Mouse (Mus musculus) frontal cortex, postnatal 14 days (tissue): ENCODE data around the gene Ryr2.
"Not testable (repeated sequence)": the region's sequence is repeated elsewhere in the genome, so short reads cannot be mapped to it uniquely, and the experiment has no call there.

Source experiments
- DNase-seq, 2 experiments: peaks; one replicate each; pipeline ENCODE4 v3.0.0; 2022; ENCODE audit warnings: low spot score in 2 of 2

The Ryr2 gene

DNA sequence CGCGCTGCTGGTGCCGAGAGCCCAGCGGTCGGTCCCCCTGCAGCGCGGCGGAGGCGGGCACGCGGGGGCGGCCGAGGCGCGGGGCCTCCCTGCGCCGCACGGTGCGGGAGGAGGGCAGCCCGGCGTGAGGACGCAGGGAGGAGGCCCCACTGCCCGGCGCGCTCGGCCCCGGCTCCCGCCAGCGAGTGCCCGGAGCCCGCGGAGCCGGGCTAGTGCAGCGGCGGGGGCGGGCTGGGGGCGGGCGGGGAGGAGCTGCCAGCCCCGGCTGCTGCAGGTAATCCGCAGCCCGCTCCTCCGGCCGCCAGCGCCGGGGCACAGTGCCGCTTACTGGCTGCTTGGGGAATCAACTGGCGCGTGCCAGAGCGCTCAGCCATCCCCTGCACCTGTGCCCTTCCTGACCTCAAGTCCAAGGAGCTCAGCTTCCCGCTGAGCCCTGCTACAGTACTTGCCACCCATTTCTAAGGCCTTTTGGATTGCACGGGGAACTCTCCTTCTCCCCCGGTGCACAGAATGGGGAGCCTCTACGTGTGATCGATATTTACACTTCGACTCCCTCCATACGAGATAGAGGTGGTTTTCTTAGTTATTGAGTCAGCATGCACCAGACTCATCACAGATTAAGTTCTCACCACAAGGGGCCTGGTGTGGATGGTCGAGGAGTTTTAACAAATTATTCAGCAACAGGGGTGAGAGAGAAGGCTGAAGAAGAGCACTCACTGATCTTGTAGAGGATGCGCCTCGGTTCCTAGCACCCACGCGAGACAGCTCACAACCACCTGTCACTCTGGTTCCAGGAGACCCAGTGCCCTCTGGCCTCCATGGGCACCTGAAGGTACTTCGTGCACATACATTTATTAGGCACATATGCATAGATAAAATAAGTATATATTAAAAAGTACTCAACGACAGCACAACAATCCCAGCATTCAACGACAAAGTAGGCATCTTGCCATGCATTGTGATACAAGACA lies at the start of gene Ryr2:
TSS of gene Ryr2 (minus strand) at position 284 of the 971 bp plus-strand sequence.
- DNase-seq: peak; percentile 51 to 60

GRCm38 (mm10) chr13:12153922-12154321 lies 47.2 kb upstream of the Ryr2 start:
- DNase-seq: no peak

GRCm38 (mm10) chr13:12146918-12147507 lies 40.3 kb upstream of the Ryr2 start:
- no peak for DNase-seq

DNA sequence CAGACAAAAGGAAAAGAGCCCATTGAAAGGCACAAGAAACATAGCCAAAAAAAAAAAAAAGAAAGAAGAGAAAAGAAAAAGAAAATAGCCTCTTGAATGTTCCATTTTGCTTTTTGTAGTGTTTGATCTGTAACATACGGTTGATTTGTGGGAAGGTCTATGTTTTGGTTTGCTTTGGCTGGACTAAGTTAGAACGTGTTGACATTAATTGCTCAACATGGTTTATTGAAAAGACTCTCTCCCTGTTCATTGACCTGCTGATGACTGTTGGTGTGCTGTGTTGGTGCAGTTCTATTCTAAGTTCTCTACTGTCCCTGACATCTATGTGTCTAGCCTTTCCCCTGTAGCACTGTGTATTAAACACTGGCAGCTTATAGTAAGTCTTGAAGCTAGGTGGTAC lies 39.7 kb upstream of the Ryr2 start:
- no peak for DNase-seq

DNA sequence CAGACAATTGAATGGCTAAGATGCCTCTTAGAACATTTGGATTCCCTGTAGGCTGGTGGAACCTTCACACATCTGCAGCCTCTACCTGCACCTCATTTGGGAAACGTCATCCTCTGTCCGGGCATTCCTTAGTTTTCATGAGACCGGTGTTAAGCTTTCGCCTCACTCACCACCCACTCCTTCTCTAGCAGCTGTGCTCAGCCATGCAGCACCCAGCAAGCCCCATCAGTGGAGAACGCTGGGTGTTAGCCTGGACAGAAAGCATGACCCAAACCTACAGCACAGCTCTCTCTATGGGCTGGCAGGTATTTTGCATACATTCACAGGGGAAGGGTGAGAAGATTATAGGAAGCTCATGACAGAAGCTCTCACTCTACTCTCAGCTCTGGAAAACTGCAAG lies 36.6 kb upstream of the Ryr2 start:
- no peak for DNase-seq

DNA sequence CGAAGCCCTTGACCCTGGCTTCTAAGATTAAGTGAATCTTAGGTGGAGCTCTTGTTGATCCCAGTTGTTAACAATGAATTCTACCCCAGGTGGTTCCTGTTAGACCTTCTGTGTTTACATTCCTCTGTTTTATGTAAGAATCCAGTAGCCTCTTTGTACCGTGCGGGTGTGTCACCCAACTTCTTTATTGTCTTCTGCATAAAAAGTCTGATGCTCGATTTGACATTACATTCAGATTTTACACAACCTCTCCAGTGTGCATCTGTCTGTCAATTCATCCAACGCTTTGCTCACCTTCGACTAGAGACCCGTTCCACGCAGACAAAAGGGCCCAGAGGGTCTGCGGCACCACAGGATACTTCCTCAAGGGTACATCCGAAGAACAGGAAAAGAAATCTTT lies 29.7 kb upstream of the Ryr2 start:
- DNase-seq: not testable (repeated sequence)

GRCm38 (mm10) chr13:12133549-12133948 lies 26.8 kb upstream of the Ryr2 start:
- no peak for DNase-seq

DNA sequence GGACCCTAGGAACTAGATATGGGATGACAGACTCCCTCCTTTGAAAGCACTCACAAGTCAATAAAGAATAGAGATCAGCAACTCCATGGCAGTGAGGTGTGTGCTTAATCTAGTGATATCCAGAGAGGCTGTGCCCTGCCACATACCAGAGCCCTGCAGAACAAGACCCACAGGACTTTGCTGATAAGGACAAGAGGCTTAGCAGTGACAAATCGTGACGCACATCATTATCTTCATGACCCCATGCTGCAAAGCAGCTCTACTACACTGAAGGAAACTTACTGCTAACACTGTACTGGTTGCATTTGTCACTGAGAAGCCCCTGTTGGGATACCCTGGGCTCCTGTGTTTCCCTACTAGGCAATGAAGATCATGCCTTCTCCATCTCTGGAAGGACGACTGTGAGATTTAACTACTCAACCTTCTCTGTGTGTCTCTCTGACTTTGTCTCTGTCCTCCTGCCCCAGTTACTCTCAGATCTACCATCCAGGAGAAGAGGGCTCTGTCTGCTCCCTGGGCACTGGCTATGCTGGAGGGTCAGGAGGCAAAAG lies 25.5 kb upstream of the Ryr2 start:
- no peak for DNase-seq

DNA sequence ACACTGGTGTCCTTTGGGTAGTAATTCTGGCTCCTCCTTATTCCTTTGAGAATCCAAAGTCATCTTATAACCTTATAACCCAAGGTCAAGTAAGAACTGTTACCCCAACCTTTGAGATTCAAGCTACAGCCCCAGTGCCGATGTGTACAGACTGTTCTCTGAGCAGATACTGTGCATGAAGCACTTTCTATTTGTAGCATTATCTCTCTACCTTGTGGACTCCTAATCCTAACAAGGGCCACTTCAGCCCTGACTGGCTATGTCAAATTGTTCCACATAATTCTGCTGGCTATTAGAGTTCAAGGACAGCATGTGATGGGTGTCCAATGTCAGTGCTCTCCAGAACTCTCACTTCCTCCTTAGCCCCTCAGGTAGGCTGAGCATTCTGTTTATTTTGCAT lies 22.4 kb upstream of the Ryr2 start:
- DNase-seq: no peak

- DNase-seq: no peak
These were observed 19.4 kb upstream of the Ryr2 start for GRCm38 (mm10) chr13:12126099-12126498.

DNA sequence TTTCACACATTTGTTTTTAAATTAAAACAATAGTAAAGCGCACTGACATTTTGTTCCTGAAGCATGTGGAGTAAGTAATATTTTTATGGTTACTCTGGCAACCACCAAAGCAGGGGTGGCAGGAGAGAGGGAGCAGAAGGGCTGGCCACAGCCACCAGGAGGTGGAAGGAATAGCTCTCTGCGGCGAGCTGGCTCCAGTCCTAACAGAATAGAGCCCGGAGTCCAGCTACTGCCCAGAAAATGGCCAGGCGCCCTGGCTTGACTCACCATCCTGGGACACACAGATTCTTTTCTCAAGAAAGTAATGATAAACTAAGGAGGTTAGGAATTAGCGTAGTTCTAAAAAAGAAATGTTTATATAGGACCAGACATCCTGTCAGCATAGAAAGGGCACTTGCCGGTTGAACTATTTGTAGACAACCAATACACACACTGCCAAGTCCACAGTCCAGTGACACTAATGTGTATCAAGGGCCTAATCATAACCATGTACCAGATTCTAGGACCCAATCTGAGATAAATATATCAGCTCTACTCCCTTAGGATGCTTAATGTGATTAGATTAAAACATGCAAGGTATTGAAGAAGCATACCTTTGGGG lies 18.3 kb upstream of the Ryr2 start:
- no peak for DNase-seq

GRCm38 (mm10) chr13:12115551-12115950 lies 8.8 kb upstream of the Ryr2 start:
- DNase-seq: no peak

DNA sequence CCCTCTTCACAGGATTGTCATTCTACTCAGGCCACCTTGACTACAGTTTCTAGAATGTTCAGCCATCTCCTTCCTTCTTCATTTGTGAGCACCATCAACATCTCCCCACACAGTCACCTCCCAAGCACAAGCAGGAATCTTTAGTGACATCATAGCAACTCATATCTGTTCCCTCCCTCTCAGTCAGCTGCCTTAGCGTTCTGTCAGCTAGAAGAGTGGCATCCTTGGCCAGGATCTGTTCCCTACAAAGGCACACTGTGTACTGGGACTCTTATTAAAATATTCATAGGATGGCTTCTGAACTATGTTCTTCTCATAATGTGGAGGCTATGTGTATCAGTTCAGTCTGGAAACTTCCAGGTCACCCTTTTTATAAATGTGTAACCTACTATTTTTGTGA lies 8.1 kb upstream of the Ryr2 start:
- no peak for DNase-seq

DNA sequence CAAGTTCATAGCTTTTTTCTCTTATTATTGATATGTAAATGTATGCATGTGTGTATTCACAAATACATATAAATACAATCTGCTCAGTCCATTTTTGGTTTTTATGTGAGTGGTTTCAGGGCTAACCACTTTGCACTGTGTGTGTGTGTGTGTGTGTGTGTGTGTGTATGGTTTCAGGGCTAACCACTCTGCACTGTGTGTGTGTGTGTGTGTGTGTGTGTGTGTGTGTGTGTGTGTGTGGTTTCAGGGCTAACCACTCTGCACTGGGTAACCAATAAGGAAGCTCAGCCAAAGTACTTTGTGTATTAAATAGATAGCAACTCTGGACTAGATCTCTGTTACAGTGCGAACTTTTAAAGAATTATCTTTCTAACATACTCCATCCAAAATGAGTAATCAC lies 2.2 kb upstream of the Ryr2 start:
- no peak for DNase-seq

- peak; percentile 39 to 43 for DNase-seq
These were observed 716 bp downstream of the Ryr2 start for GRCm38 (mm10) chr13:12105830-12106628.

- no peak for DNase-seq
These were observed 1.4 kb downstream of the Ryr2 start for GRCm38 (mm10) chr13:12105231-12105829.

DNA sequence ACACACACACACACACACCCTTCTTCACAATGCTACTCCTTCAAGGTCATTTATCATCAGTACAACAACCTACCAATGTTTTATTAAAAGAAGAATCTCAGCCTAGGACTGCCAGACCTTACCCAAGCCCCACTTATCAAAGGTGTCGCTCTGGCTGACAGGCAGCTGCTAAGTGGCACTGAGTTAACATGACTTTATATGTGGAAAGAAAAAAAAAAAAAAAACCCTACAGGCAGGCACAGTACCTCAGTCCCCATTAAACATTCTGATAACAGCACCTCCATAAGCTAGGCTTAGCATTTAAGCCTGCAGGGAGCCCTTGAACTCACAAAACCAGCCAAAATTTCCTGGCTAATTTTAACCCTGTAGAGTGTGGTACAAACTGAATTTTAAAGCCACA lies 2.4 kb downstream of the Ryr2 start:
- DNase-seq: no peak

- DNase-seq: no peak
These were observed 3.7 kb downstream of the Ryr2 start for GRCm38 (mm10) chr13:12103017-12103416.

DNA sequence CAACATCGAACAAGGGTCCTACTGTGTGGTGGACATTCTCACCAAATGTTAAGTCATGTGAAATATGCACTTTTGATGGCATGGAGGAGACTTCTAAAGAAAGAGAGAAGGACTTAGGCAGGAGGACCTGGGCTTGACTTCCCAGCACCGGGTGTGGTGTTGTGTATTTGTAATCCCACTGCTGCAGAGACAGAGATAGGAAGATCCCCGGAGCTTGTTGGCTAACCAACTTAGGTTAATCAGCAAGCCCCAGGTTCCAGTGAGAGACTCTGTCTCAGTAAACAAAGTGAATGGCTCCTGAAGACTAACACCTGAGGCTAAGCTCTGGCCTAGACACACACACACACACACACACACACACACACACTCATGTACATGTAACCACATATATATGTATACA lies 7.3 kb downstream of the Ryr2 start:
- no peak for DNase-seq

DNA sequence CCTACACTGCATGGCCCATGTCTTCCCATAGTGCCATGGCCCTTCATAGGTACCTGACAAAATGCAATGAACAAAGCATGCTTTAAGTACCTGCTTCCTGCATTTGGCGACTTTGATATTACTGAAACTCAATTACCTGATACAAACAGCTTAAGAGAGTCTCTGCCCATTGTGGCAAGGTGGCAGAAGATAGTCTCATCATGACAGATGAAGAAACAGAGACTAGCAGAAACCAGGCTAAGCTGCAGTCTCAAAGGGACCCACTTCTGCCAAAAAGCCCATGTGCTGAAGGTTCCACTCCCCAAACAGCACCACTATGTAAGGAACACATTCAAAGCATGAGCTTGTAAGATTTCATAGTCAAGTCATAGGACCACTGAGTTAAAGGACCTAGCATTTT lies 7.8 kb downstream of the Ryr2 start:
- DNase-seq: no peak

DNA sequence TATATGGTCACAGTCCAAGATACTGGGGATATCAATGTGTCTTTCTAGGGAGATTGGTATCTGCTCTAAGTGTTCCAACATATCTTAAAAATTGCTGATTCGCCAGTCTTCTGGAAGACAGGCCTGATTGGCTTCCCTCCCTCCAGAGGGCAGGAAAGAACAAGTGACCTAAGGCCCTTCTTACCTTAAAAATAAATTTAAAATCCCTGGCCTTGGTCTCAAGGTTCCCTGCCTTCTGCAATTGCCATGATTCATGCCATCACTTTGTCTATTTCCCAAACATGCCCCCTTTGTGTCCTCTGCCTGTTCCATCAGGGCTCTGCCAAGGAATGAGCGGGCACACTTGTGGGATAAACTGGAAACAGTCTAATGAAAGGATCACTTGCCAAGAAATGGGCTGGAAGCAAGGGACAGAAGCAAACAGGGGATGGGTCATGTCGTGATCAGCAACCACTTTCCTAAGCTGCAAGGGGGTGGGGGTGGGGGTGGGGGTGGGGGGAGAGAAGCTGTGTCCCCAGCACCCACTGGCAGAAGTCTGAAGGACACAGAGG lies 10.3 kb downstream of the Ryr2 start:
- DNase-seq: no peak
